Mouse (Mus musculus) forebrain, embryonic 10.5 days (tissue): ENCODE data around the gene Fam219a. TPM values are rescaled to one million over a fixed set of nuclear protein-coding genes. Genes with fewer than 3 reads are reported as not detected.

ENCODE experiments used
- DNase-seq: peaks from one replicate; pipeline ENCODE4 v3.0.0-alpha.2; 2017; ENCODE audit warnings: low spot score; ENCODE audit errors: extremely low spot score
- H3K27ac ChIP-seq: fragments of 300-500 bp; sonication (generic); 2 replicates; pipeline ENCODE4 v1.5.1; 2016; ENCODE audit warnings: mild to moderate bottlenecking
- H3K27me3 ChIP-seq: fragments of 300-500 bp; sonication (generic); 2 replicates; pipeline ENCODE4 v1.6.1; 2016; ENCODE audit warnings: mild to moderate bottlenecking; ENCODE audit not compliant: poor library complexity, severe bottlenecking
- H3K36me3 ChIP-seq: fragments of 300-500 bp; sonication (generic); replicated peaks from 2 replicates; pipeline ENCODE4 v1.6.1; 2016; ENCODE audit warnings: mild to moderate bottlenecking, moderate library complexity
- H3K4me1 ChIP-seq: fragments of 300-500 bp; sonication (generic); 2 replicates; pipeline ENCODE4 v1.6.1; 2016
- H3K4me3 ChIP-seq: fragments of 300-500 bp; sonication (generic); 2 replicates; pipeline ENCODE4 v1.5.1; 2016; ENCODE audit warnings: mild to moderate bottlenecking, moderate library complexity
- H3K9me3 ChIP-seq: fragments of 300-500 bp; sonication (generic); 2 replicates; pipeline ENCODE4 v1.6.1; 2016; ENCODE audit warnings: mild to moderate bottlenecking, moderate library complexity
- WGBS: fragments of 180-500 bp; shearing (Covaris S2); methylation state at CpG from one replicate; pipeline ENCODE4 v1.1.7; 2016; 5-methylcytosine and 5-hydroxymethylcytosine counted together
- polyA plus RNA-seq: library from polyadenylated mRNA; unstranded; fragments of >200 nt; fragmentation: Nextera tagmentation; extraction: Ambion mirVana; gene quantifications from 2 replicates; pipeline ENCODE4 v1.2.1, GENCODE M21; 2016

The Fam219a gene
- polyA plus RNA-seq, 1 experiment from 2014 or later, result 1.8 TPM

- H3K36me3 ChIP-seq, result peaks cover 4% of the 10 kb centered on the region; the same call in 1 of the 2 replicates
- WGBS, result 93% methylated on average over 2 of the region's 2 CpGs
Measured at GRCm38 (mm10) chr4:41517233-41517632, 52.1 kb downstream of the Fam219a start, which contains the start of gene 1110017D15Rik. 1110017D15Rik (minus strand) TSS chr4:41517333.

DNA sequence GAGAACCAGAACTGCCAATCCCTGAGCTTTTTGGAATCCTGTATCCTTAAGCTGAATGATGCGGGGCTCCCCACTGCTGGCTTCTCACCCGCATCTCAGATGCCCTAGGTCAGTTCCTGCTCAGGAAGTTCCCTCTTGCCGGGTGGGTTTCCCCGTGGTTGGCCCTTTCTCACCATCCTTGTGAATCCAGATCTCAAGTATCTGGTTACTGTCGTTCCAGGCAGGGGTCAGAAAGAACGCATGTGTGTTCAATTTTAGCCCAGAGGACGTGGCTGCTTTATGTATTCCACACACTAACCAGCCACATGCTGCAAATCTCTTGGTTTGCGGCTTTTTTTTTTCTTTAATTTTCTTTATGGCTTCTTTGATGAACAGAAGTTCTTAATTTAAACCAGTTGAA lies 55.6 kb downstream of the Fam219a start:
- H3K36me3 ChIP-seq, result no peaks in the 10 kb centered on the region
- 28% methylated on average over 8 of the region's 8 CpGs for WGBS
- H3K4me1 ChIP-seq, result peaks cover 15% of the 10 kb centered on the region
- no peak for DNase-seq
- no peak overlapping the region for H3K4me3 ChIP-seq
- no peaks in the 10 kb centered on the region for H3K9me3 ChIP-seq
- H3K27me3 ChIP-seq, result peaks cover 41% of the 10 kb centered on the region
- H3K27ac ChIP-seq, result peak overlapping the region; percentile 67

More at GRCm38 (mm10) chr4:41517233-41517632, 52.1 kb downstream of the Fam219a start, which contains the start of gene 1110017D15Rik:
- Histone ChIP-seq H3K27ac (peak within 1 kb of the TSS; percentile 48; the same call in 1 of the 2 replicates), H3K27me3 (peaks cover 29% of the 10 kb centered on the region), H3K9me3 (no peaks in the 10 kb centered on the region), H3K4me1 (peaks cover 23% of the 10 kb centered on the region), H3K4me3 (no peak within 1 kb of the TSS)
- DNase-seq, result no peak

- peak overlapping the region; percentile 67 for H3K27ac ChIP-seq
- 31% methylated on average over 4 of the region's 4 CpGs for WGBS
- H3K4me3 ChIP-seq, result no peak overlapping the region
Measured at GRCm38 (mm10) chr4:41513309-41513708, 56.0 kb downstream of the Fam219a start.

GRCm38 (mm10) chr4:41507998-41508397 lies 61.3 kb downstream of the Fam219a start:
- Histone ChIP-seq H3K4me1 (peaks cover 36% of the 10 kb centered on the region), H3K36me3 (no peaks in the 10 kb centered on the region), H3K9me3 (no peaks in the 10 kb centered on the region), H3K27ac (no peak overlapping the region), H3K27me3 (peaks cover 65% of the 10 kb centered on the region), H3K4me3 (peak overlapping the region; percentile 58; the same call in 1 of the 2 replicates)
- 38% methylated on average over 7 of the region's 7 CpGs for WGBS
- DNase-seq, result no peak

More at GRCm38 (mm10) chr4:41513309-41513708, 56.0 kb downstream of the Fam219a start:
- no peak for DNase-seq
- H3K27me3 ChIP-seq, result peaks cover 45% of the 10 kb centered on the region
- no peaks in the 10 kb centered on the region for H3K9me3 ChIP-seq
- H3K36me3 ChIP-seq, result no peaks in the 10 kb centered on the region
- H3K4me1 ChIP-seq, result peaks cover 13% of the 10 kb centered on the region

DNA sequence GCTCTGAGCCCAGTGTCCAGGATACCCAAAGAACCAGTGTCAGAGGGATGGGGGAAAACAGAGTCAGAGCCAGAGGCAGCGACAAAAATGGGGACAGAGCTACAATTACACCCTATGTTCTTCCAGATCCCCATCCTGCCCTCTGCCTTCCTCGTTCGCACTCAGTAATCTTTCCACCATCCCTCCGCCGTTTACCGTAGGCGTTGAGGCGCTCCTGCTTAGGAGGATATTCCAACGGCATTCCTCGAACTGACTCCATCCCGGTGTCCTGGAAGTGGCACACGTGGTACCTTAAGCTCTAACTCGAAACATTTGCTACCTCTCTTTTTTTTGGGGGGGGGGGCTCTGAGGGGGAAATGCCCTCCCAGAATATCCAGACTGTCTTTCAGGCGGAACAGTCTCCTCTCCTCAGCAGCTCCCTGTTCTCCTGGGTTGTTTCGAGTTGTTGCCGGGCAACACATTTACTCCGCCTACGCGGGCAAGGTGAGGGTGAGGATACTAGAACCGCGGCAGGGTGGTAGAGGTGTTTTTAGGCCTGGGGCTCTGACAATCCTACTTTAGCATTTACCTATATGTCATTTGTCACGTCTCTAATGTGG lies 61.9 kb downstream of the Fam219a start:
- H3K9me3 ChIP-seq, result no peaks in the 10 kb centered on the region
- H3K4me3 ChIP-seq, result peak overlapping the region; percentile 58
- 1% methylated on average over 22 of the region's 22 CpGs for WGBS
- no peaks in the 10 kb centered on the region for H3K36me3 ChIP-seq
- DNase-seq, result peak; percentile 56
- peak overlapping the region; percentile 86 for H3K27ac ChIP-seq
- H3K27me3 ChIP-seq, result peaks cover 63% of the 10 kb centered on the region
- H3K4me1 ChIP-seq, result peaks cover 40% of the 10 kb centered on the region

GRCm38 (mm10) chr4:41506906-41507305 lies 62.4 kb downstream of the Fam219a start:
- peaks cover 45% of the 10 kb centered on the region for H3K4me1 ChIP-seq
- H3K9me3 ChIP-seq, result no peaks in the 10 kb centered on the region
- WGBS, result under 1% methylated on average over 29 of the region's 29 CpGs
- peaks cover 63% of the 10 kb centered on the region for H3K27me3 ChIP-seq
- peak overlapping the region; percentile 86 for H3K27ac ChIP-seq
- peak; percentile 91 for DNase-seq
- no peaks in the 10 kb centered on the region for H3K36me3 ChIP-seq
- H3K4me3 ChIP-seq, result peak overlapping the region; percentile 58

DNA sequence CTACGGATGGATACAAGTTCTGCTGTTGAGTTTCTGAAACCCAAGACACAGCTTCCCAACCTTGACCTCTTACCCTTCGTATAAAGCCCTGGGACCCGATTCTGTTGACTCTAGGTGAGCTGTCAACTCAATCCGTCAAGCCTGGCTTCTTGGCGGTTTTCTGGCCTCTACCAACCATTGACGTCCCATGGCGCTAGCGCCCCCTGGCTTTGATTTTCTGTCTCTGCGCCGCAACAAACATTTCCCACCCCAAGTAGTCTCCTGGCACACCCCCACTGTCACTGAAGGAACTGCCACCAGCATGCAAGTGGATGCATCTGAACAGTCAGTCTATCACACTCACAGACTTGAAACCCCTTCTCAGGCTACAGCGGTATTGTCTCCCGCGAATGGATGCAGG lies 63.2 kb downstream of the Fam219a start:
- 9% methylated on average over 13 of the region's 13 CpGs for WGBS
- Histone ChIP-seq H3K4me1 (peaks cover 50% of the 10 kb centered on the region), H3K27me3 (peaks cover 64% of the 10 kb centered on the region), H3K4me3 (peak overlapping the region; percentile 58; the same call in 1 of the 2 replicates), H3K36me3 (no peaks in the 10 kb centered on the region), H3K27ac (peak overlapping the region; percentile 86; the same call in 1 of the 2 replicates), H3K9me3 (no peaks in the 10 kb centered on the region)
- peak; percentile 60 for DNase-seq

GRCm38 (mm10) chr4:41505131-41505551 lies 64.2 kb downstream of the Fam219a start:
- 55% methylated on average over 11 of the region's 11 CpGs for WGBS
- Histone ChIP-seq H3K9me3 (no peaks in the 10 kb centered on the region), H3K4me1 (peaks cover 50% of the 10 kb centered on the region), H3K27ac (no peak overlapping the region), H3K36me3 (no peaks in the 10 kb centered on the region), H3K4me3 (no peak overlapping the region), H3K27me3 (peaks cover 69% of the 10 kb centered on the region)
- no peak for DNase-seq

DNA sequence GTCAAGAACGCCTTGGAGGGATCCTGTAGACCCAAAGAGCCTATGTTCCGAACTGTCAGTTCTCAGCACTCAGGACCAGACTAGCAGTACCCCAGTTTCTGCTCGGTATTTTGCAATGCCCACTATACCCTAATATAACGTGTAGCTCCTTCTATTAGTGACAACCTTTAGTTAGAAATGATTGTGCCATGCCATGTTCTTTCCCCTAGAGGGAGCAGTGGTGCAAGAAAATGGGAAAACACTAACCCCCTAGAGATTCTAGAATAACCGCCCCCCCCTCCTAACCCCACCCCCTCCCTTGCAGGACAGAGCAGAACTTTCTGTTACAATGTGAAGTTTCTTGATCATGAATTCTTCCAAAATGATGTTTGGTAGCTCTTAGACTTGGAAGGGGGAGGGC lies 65.0 kb downstream of the Fam219a start:
- H3K27ac ChIP-seq, result no peak overlapping the region
- H3K27me3 ChIP-seq, result peaks cover 69% of the 10 kb centered on the region
- WGBS, result 79% methylated on average over 5 of the region's 5 CpGs
- H3K4me3 ChIP-seq, result no peak overlapping the region
- DNase-seq, result no peak
- H3K36me3 ChIP-seq, result no peaks in the 10 kb centered on the region
- H3K4me1 ChIP-seq, result peaks cover 51% of the 10 kb centered on the region
- no peaks in the 10 kb centered on the region for H3K9me3 ChIP-seq

GRCm38 (mm10) chr4:41502986-41503412 lies 66.3 kb downstream of the Fam219a start, which contains the start of gene AI464131:
AI464131 (minus strand) TSS chr4:41503076.
- under 1% methylated on average over 18 of the region's 18 CpGs for WGBS
- H3K27me3 ChIP-seq, result peaks cover 69% of the 10 kb centered on the region

GRCm38 (mm10) chr4:41502171-41502940 lies 67.0 kb downstream of the Fam219a start:
- DNase-seq, result no peak
- Histone ChIP-seq H3K9me3 (no peaks in the 10 kb centered on the region), H3K4me1 (peaks cover 62% of the 10 kb centered on the region), H3K27ac (peak overlapping the region; percentile 74), H3K36me3 (no peaks in the 10 kb centered on the region), H3K4me3 (peak overlapping the region; percentile 51), H3K27me3 (peaks cover 69% of the 10 kb centered on the region)
- WGBS, result 8% methylated on average over 20 of the region's 20 CpGs

More at GRCm38 (mm10) chr4:41502986-41503412, 66.3 kb downstream of the Fam219a start, which contains the start of gene AI464131:
- Histone ChIP-seq H3K9me3 (no peaks in the 10 kb centered on the region), H3K4me1 (peaks cover 62% of the 10 kb centered on the region), H3K36me3 (no peaks in the 10 kb centered on the region), H3K27ac (peak within 1 kb of the TSS; percentile 74), H3K4me3 (peak within 1 kb of the TSS; percentile 51)
- peak; percentile 99 for DNase-seq

DNA sequence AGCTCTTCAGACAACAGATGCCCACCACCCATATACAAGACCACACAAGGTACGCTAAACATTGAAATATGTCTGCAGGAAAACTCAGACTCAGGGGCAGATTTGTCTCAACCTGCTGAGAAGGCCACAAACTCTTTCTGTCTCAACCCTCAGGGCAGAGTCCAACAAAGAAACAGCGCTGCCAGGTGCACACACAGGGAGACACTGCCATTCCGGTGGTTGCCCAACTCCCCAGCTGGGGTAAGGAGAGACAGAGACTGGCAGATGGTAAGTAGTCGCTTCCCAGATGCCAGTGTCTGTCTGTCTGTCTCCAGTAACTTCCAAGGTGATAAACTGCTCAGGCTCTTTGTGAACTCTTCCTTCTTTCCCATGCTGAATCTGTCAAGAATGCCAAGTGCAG lies 68.6 kb downstream of the Fam219a start:
- 70% methylated on average over 4 of the region's 4 CpGs for WGBS
- no peak overlapping the region for H3K27ac ChIP-seq
- H3K4me3 ChIP-seq, result no peak overlapping the region
- H3K4me1 ChIP-seq, result peaks cover 50% of the 10 kb centered on the region
- DNase-seq, result no peak
- H3K9me3 ChIP-seq, result no peaks in the 10 kb centered on the region
- H3K27me3 ChIP-seq, result peaks cover 80% of the 10 kb centered on the region
- H3K36me3 ChIP-seq, result peaks cover 2% of the 10 kb centered on the region; the same call in 1 of the 2 replicates
